Mouse (Mus musculus) gastrocnemius, adult 18-20 months (tissue): ENCODE results near the gene Lmo4. TPM values are rescaled to one million over a fixed set of nuclear protein-coding genes. Genes with fewer than 3 reads are reported as not detected.

Experiments used
- DNase-seq: peaks from one replicate; pipeline ENCODE4 v3.0.0; 2021; ENCODE audit warnings: low spot score
- long read RNA-seq, 2 experiments: library from polyadenylated mRNA; stranded (forward); transcript quantifications; one replicate each; pipeline ENCODE4 v2.0.0; 2021
- total RNA-seq, 2 experiments: library from RNA; stranded (reverse); gene quantifications; 2 replicates each; pipeline ENCODE4 v1.2.3; 2021

The Lmo4 gene
- 10 to 100 TPM; 19.9 to 24.2 TPM for total RNA-seq
- long read RNA-seq, experiment 1, partial matches to known transcripts, result 0 of 11 reads
- long read RNA-seq, experiment 1, other reads (novel, unspliced or antisense), result 7 of 11 reads
- long read RNA-seq, experiment 2, partial matches to known transcripts, result 0 of 9 reads
- long read RNA-seq, experiment 2, other reads (novel, unspliced or antisense), result 6 of 9 reads

GRCm38 (mm10) chr3:144204413-144205311 is at the start of gene Lmo4:
Gene Lmo4, minus strand, starts transcription at chr3:144205220.
- DNase-seq, result peak; percentile 85

- no peak for DNase-seq
These were observed 49.3 kb upstream of the Lmo4 start for GRCm38 (mm10) chr3:144254281-144254680.

GRCm38 (mm10) chr3:144253018-144253417 is 48.0 kb upstream of the Lmo4 start:
- DNase-seq, result no peak

- DNase-seq, result no peak
These were observed 47.1 kb upstream of the Lmo4 start for GRCm38 (mm10) chr3:144252109-144252508.

GRCm38 (mm10) chr3:144242025-144242673 is 37.1 kb upstream of the Lmo4 start:
- DNase-seq, result peak; percentile 55

GRCm38 (mm10) chr3:144241161-144241560 is 36.1 kb upstream of the Lmo4 start:
- no peak for DNase-seq

GRCm38 (mm10) chr3:144238482-144238881 is 33.5 kb upstream of the Lmo4 start:
- no peak for DNase-seq

- DNase-seq, result no peak
These were observed 27.5 kb upstream of the Lmo4 start for GRCm38 (mm10) chr3:144232347-144233008.

GRCm38 (mm10) chr3:144231931-144232330 is 26.9 kb upstream of the Lmo4 start:
- DNase-seq, result no peak

- DNase-seq, result no peak
These were observed 26.4 kb upstream of the Lmo4 start for GRCm38 (mm10) chr3:144231419-144231818.

- DNase-seq, result no peak
These were observed 25.0 kb upstream of the Lmo4 start for GRCm38 (mm10) chr3:144230016-144230415.

GRCm38 (mm10) chr3:144229312-144229711 is 24.3 kb upstream of the Lmo4 start:
- DNase-seq, result no peak

- DNase-seq, result no peak
These were observed 20.6 kb upstream of the Lmo4 start for GRCm38 (mm10) chr3:144225456-144226240.

- no peak for DNase-seq
These were observed 19.6 kb upstream of the Lmo4 start for GRCm38 (mm10) chr3:144224594-144224993.

GRCm38 (mm10) chr3:144223377-144224105 is 18.5 kb upstream of the Lmo4 start:
- DNase-seq, result no peak

GRCm38 (mm10) chr3:144222381-144222780 is 17.4 kb upstream of the Lmo4 start:
- no peak for DNase-seq

GRCm38 (mm10) chr3:144207498-144207897 is 2.5 kb upstream of the Lmo4 start:
- DNase-seq, result peak; percentile 58

- no peak for DNase-seq
These were observed 1.9 kb upstream of the Lmo4 start for GRCm38 (mm10) chr3:144206942-144207341.

GRCm38 (mm10) chr3:144206261-144206660 is 1.2 kb upstream of the Lmo4 start:
- DNase-seq, result no peak
